Mouse (Mus musculus): ENCODE measurements around the gene Glo1.
A peak's percentile ranks its signal among the peaks of the same experiment; 100 is the strongest.

The Glo1 gene

GRCm38 (mm10) chr17:30580781-30581180 lies 45.9 kb downstream of the Glo1 start:
- DNase-seq (ENCODE audit: low read depth, low spot score): no peak

GRCm38 (mm10) chr17:30576946-30577345 lies 49.7 kb downstream of the Glo1 start:
- peak; percentile 46 for DNase-seq (ENCODE audit: low read depth, low spot score)

GRCm38 (mm10) chr17:30575941-30576773 lies 50.5 kb downstream of the Glo1 start, which contains the start of gene Btbd9:
Gene Btbd9, minus strand, starts transcription at chr17:30576488.
- DNase-seq (ENCODE audit: low read depth, low spot score): peak; percentile 97

- DNase-seq (ENCODE audit: low read depth, low spot score): peak; percentile 70
Measured at GRCm38 (mm10) chr17:30575121-30575904, 51.4 kb downstream of the Glo1 start.

- no peak for DNase-seq (ENCODE audit: low read depth, low spot score)
Measured at GRCm38 (mm10) chr17:30574783-30575075, 51.9 kb downstream of the Glo1 start.

- no peak for DNase-seq (ENCODE audit: low read depth, low spot score)
Measured at GRCm38 (mm10) chr17:30573990-30574782, 52.5 kb downstream of the Glo1 start.

- DNase-seq (ENCODE audit: low read depth, low spot score): no peak
Measured at GRCm38 (mm10) chr17:30570971-30571370, 55.7 kb downstream of the Glo1 start.

GRCm38 (mm10) chr17:30570173-30570572 lies 56.5 kb downstream of the Glo1 start:
- DNase-seq (ENCODE audit: low read depth, low spot score): peak; percentile 43

- no peak for DNase-seq (ENCODE audit: low read depth, low spot score)
Measured at GRCm38 (mm10) chr17:30568473-30568872, 58.2 kb downstream of the Glo1 start.

- no peak for DNase-seq (ENCODE audit: low read depth, low spot score)
Measured at GRCm38 (mm10) chr17:30564971-30565370, 61.7 kb downstream of the Glo1 start.

GRCm38 (mm10) chr17:30564407-30564806 lies 62.3 kb downstream of the Glo1 start:
- no peak for DNase-seq (ENCODE audit: low read depth, low spot score)

- DNase-seq (ENCODE audit: low read depth, low spot score): no peak
Measured at GRCm38 (mm10) chr17:30563484-30564075, 63.1 kb downstream of the Glo1 start.

- no peak for DNase-seq (ENCODE audit: low read depth, low spot score)
Measured at GRCm38 (mm10) chr17:30562770-30563169, 63.9 kb downstream of the Glo1 start.

GRCm38 (mm10) chr17:30559536-30559935 lies 67.1 kb downstream of the Glo1 start:
- peak; percentile 94 for DNase-seq (ENCODE audit: low read depth, low spot score)

GRCm38 (mm10) chr17:30558623-30559022 lies 68.0 kb downstream of the Glo1 start:
- DNase-seq (ENCODE audit: low read depth, low spot score): no peak

GRCm38 (mm10) chr17:30556512-30556911 lies 70.2 kb downstream of the Glo1 start:
- DNase-seq (ENCODE audit: low read depth, low spot score): no peak

- no peak for DNase-seq (ENCODE audit: low read depth, low spot score)
Measured at GRCm38 (mm10) chr17:30553027-30553937, 73.4 kb downstream of the Glo1 start.

- DNase-seq (ENCODE audit: low read depth, low spot score): no peak
Measured at GRCm38 (mm10) chr17:30550774-30551107, 75.9 kb downstream of the Glo1 start.

GRCm38 (mm10) chr17:30549899-30550773 lies 76.5 kb downstream of the Glo1 start:
- DNase-seq (ENCODE audit: low read depth, low spot score): peak; percentile 39

GRCm38 (mm10) chr17:30539098-30539497 lies 87.6 kb downstream of the Glo1 start:
- no peak for DNase-seq (ENCODE audit: low read depth, low spot score)
